Mouse (Mus musculus): ENCODE data around the gene Foxj1.

Gene Foxj1

GRCm38 (mm10) chr11:116298221-116298620 lies 37.0 kb downstream of the Foxj1 start:
- DNase-seq, result peak; percentile 70

- DNase-seq, result no peak
Measured at GRCm38 (mm10) chr11:116297017-116297416, 38.2 kb downstream of the Foxj1 start.

- no peak for DNase-seq
Measured at GRCm38 (mm10) chr11:116296191-116296734, 38.9 kb downstream of the Foxj1 start.

GRCm38 (mm10) chr11:116294319-116294718 lies 40.9 kb downstream of the Foxj1 start:
- DNase-seq, result no peak

GRCm38 (mm10) chr11:116293538-116294137 lies 41.6 kb downstream of the Foxj1 start:
- DNase-seq, result no peak

- no peak for DNase-seq
Measured at GRCm38 (mm10) chr11:116292401-116292800, 42.8 kb downstream of the Foxj1 start.

- no peak for DNase-seq
Measured at GRCm38 (mm10) chr11:116290556-116290955, 44.6 kb downstream of the Foxj1 start.

- DNase-seq, result no peak
Measured at GRCm38 (mm10) chr11:116287351-116287750, 47.8 kb downstream of the Foxj1 start.

GRCm38 (mm10) chr11:116285770-116286191 lies 49.4 kb downstream of the Foxj1 start:
- DNase-seq, result no peak

GRCm38 (mm10) chr11:116283982-116284381 lies 51.2 kb downstream of the Foxj1 start:
- DNase-seq, result no peak

GRCm38 (mm10) chr11:116282912-116283521 lies 52.2 kb downstream of the Foxj1 start:
- no peak for DNase-seq

GRCm38 (mm10) chr11:116282089-116282488 lies 53.1 kb downstream of the Foxj1 start:
- no peak for DNase-seq

GRCm38 (mm10) chr11:116281671-116282070 lies 53.5 kb downstream of the Foxj1 start:
- DNase-seq, result no peak

- no peak for DNase-seq
Measured at GRCm38 (mm10) chr11:116280751-116281663, 54.2 kb downstream of the Foxj1 start, which contains the start of gene Galr2. Gene Galr2 (plus strand): TSS chr11:116280939.

All from cerebellum, adult 8-10 months (tissue).